Mouse (Mus musculus) adipocyte (in vitro differentiated cells): ENCODE results near the gene Abcb8.

ENCODE experiments used
- DNase-seq: peaks from one replicate; pipeline ENCODE4 v3.0.0-alpha.2; 2016; ENCODE audit warnings: low spot score

Abcb8 gene

GRCm38 (mm10) chr5:24425421-24426036 lies 32.1 kb downstream of the Abcb8 start:
- peak; percentile 39 for DNase-seq

- DNase-seq = no peak
Measured at GRCm38 (mm10) chr5:24426037-24426432, 32.6 kb downstream of the Abcb8 start.

- DNase-seq = no peak
Measured at GRCm38 (mm10) chr5:24426556-24427284, 33.3 kb downstream of the Abcb8 start.

GRCm38 (mm10) chr5:24427285-24427633 lies 33.8 kb downstream of the Abcb8 start:
- DNase-seq = no peak

GRCm38 (mm10) chr5:24427981-24428402 lies 34.5 kb downstream of the Abcb8 start:
- no peak for DNase-seq

- DNase-seq = no peak
Measured at GRCm38 (mm10) chr5:24428596-24428995, 35.1 kb downstream of the Abcb8 start.

- no peak for DNase-seq
Measured at GRCm38 (mm10) chr5:24433993-24434392, 40.5 kb downstream of the Abcb8 start.

GRCm38 (mm10) chr5:24441187-24441586 lies 47.7 kb downstream of the Abcb8 start:
- DNase-seq = no peak

- DNase-seq = no peak
Measured at GRCm38 (mm10) chr5:24442029-24442428, 48.6 kb downstream of the Abcb8 start.

GRCm38 (mm10) chr5:24443204-24443603 lies 49.7 kb downstream of the Abcb8 start:
- no peak for DNase-seq

GRCm38 (mm10) chr5:24443927-24444326 lies 50.5 kb downstream of the Abcb8 start:
- DNase-seq = no peak

GRCm38 (mm10) chr5:24444746-24445427 lies 51.4 kb downstream of the Abcb8 start, which contains the start of gene Fastk:
TSS of gene Fastk (minus strand) at chr5:24445287.
- DNase-seq = peak; percentile 88

- no peak for DNase-seq
Measured at GRCm38 (mm10) chr5:24445428-24446080, 52.1 kb downstream of the Abcb8 start.

GRCm38 (mm10) chr5:24446630-24447029 lies 53.2 kb downstream of the Abcb8 start:
- no peak for DNase-seq

GRCm38 (mm10) chr5:24447624-24448298 lies 54.3 kb downstream of the Abcb8 start, which contains the start of gene Tmub1:
TSS of gene Tmub1 (minus strand) at chr5:24447854.
- peak; percentile 70 for DNase-seq

GRCm38 (mm10) chr5:24451264-24452029 lies 58.0 kb downstream of the Abcb8 start:
- peak; percentile 83 for DNase-seq

- DNase-seq = peak; percentile 31
Measured at GRCm38 (mm10) chr5:24452030-24452690, 58.7 kb downstream of the Abcb8 start, which contains the start of gene Agap3. TSS of gene Agap3 (plus strand) at chr5:24452177.

- DNase-seq = peak; percentile 23
Measured at GRCm38 (mm10) chr5:24452691-24453233, 59.3 kb downstream of the Abcb8 start.

GRCm38 (mm10) chr5:24453283-24453984 lies 60.0 kb downstream of the Abcb8 start:
- DNase-seq = no peak

- DNase-seq = peak; percentile 52
Measured at GRCm38 (mm10) chr5:24453985-24454303, 60.5 kb downstream of the Abcb8 start.
